ENCODE assay signal across 28 mouse cellular contexts in the genomic region with DNA sequence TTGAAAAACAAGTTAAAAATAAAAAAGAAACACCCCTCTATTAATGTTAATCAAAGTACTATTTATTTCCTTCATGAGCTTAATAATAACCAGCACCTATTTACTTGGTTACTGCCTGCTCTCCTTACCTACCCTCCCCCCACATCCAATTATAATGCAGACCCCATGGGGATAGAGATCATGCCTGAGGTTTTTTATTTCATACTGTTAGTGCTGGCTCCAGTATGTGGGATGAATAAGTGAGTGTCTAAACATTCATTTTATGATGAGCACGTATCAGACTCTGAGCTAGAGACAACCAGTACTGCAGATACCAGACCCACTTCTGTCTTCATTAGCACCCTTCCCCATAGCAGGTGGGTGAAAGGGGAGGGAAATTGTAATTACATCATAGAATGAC.
"Had no signal": no experiment of that assay in that cellular context is flagged by ENCODE, and none has a peak within 500 bp of the region (broad histone marks: within the 10 kb centered on the region; RNA-seq: fewer than 3 reads in every experiment).

No protein-coding gene starts in this region.

- ATAC-seq: forebrain, embryonic 13.5 days; forebrain, embryonic 14.5 days; forebrain, embryonic 15.5 days; forebrain, embryonic 16.5 days; forebrain, postnatal 0 days had no signal

- H3K27me3 ChIP-seq: embryonic facial prominence, embryonic 12.5 days; embryonic facial prominence, embryonic 13.5 days; embryonic facial prominence, embryonic 15.5 days; forebrain, embryonic 12.5 days; forebrain, embryonic 13.5 days; forebrain, embryonic 15.5 days had no signal

- H3K9ac ChIP-seq: embryonic facial prominence, embryonic 12.5 days; embryonic facial prominence, embryonic 13.5 days; embryonic facial prominence, embryonic 15.5 days; forebrain, embryonic 12.5 days; forebrain, embryonic 13.5 days; forebrain, embryonic 15.5 days; forebrain, postnatal 0 days had no signal

- H3K36me3 ChIP-seq: embryonic facial prominence, embryonic 10.5 days; embryonic facial prominence, embryonic 12.5 days; embryonic facial prominence, embryonic 13.5 days; embryonic facial prominence, embryonic 15.5 days; forebrain, embryonic 10.5 days; forebrain, embryonic 12.5 days; forebrain, embryonic 15.5 days had no signal

- H3K4me1 ChIP-seq: embryonic facial prominence, embryonic 10.5 days; embryonic facial prominence, embryonic 12.5 days; embryonic facial prominence, embryonic 13.5 days; embryonic facial prominence, embryonic 15.5 days; forebrain, embryonic 10.5 days; forebrain, embryonic 12.5 days; forebrain, embryonic 13.5 days; forebrain, embryonic 15.5 days had no signal

- H3K9me3 ChIP-seq: embryonic facial prominence, embryonic 10.5 days; embryonic facial prominence, embryonic 12.5 days; embryonic facial prominence, embryonic 13.5 days; embryonic facial prominence, embryonic 15.5 days; forebrain, embryonic 10.5 days; forebrain, embryonic 12.5 days; forebrain, embryonic 13.5 days; forebrain, embryonic 15.5 days had no signal

- DNase-seq: cerebellum, adult 2 months; cerebellum, adult 8-10 months; cerebellum, adult 9-10 months; cerebellum, adult 9-11 months; cerebellum, postnatal 10 days; cerebellum, postnatal 14 days; cerebellum, postnatal 25 days; cerebellum, postnatal 36 days; embryo, embryonic 11 days; forebrain, postnatal 0 days; gastrocnemius, adult 2 months; gastrocnemius, postnatal 10 days; gastrocnemius, postnatal 14 days; gastrocnemius, postnatal 25 days; gastrocnemius, postnatal 36 days; heart, adult 11 months; heart, adult 18-20 months had no signal

- H3K4me2 ChIP-seq: embryonic facial prominence, embryonic 12.5 days; embryonic facial prominence, embryonic 13.5 days; embryonic facial prominence, embryonic 15.5 days; forebrain, embryonic 12.5 days; forebrain, embryonic 13.5 days; forebrain, embryonic 15.5 days had no signal

- H3K4me3 ChIP-seq: embryonic facial prominence, embryonic 10.5 days; embryonic facial prominence, embryonic 12.5 days; embryonic facial prominence, embryonic 13.5 days; embryonic facial prominence, embryonic 15.5 days; erythroblast, embryonic 14.5 days; forebrain, embryonic 10.5 days; forebrain, embryonic 12.5 days; forebrain, embryonic 13.5 days; forebrain, embryonic 15.5 days; gastrocnemius, adult 2 months had no signal

- H3K27ac ChIP-seq: embryonic facial prominence, embryonic 10.5 days; embryonic facial prominence, embryonic 12.5 days; embryonic facial prominence, embryonic 13.5 days; embryonic facial prominence, embryonic 15.5 days; forebrain, embryonic 10.5 days; forebrain, embryonic 12.5 days; forebrain, embryonic 13.5 days; forebrain, embryonic 15.5 days; gastrocnemius, adult 2 months had no signal
